Mouse (Mus musculus) limb, embryonic 12.5 days (tissue): Measurements from ENCODE around the gene Vmn1r127. TPM values are rescaled to one million over a fixed set of nuclear protein-coding genes. Genes with fewer than 3 reads are reported as not detected.
"Not testable (repeated sequence)": the region's sequence is repeated elsewhere in the genome, so short reads cannot be mapped to it uniquely, and the experiment has no call there.

Experiments
- ATAC-seq: fragments of 200-750 bp; cut with Nextera tagmentation; 2 replicates; pipeline ENCODE4 v1.8.0; 2017; ENCODE audit warnings: low read depth, moderate TSS enrichment; ENCODE audit not compliant: insufficient number of reproducible peaks, insufficient read depth, low FRiP score, low TSS enrichment
- H3K27ac ChIP-seq: fragments of 300-500 bp; sonication (generic); 2 replicates; pipeline ENCODE4 v1.5.1; 2016; ENCODE audit warnings: mild to moderate bottlenecking, moderate library complexity
- H3K27me3 ChIP-seq: fragments of 300-500 bp; sonication (generic); 2 replicates; pipeline ENCODE4 v1.6.1; 2016; ENCODE audit warnings: mild to moderate bottlenecking, moderate library complexity
- H3K36me3 ChIP-seq: fragments of 300-500 bp; sonication (generic); 2 replicates; pipeline ENCODE4 v1.6.1; 2016; ENCODE audit warnings: mild to moderate bottlenecking, moderate library complexity
- H3K4me1 ChIP-seq: fragments of 300-500 bp; sonication (generic); replicated peaks from 2 replicates; pipeline ENCODE4 v1.6.1; 2016
- H3K4me2 ChIP-seq: fragments of 300-500 bp; sonication (generic); 2 replicates; pipeline ENCODE4 v1.6.1; 2016; ENCODE audit warnings: mild to moderate bottlenecking, moderate library complexity
- H3K4me3 ChIP-seq: fragments of 300-500 bp; sonication (generic); replicated peaks from 2 replicates; pipeline ENCODE4 v1.5.1; 2016; ENCODE audit warnings: mild to moderate bottlenecking
- H3K9ac ChIP-seq: fragments of 300-500 bp; sonication (generic); replicated peaks from 2 replicates; pipeline ENCODE4 v1.6.1; 2016; ENCODE audit warnings: mild to moderate bottlenecking, moderate library complexity
- H3K9me3 ChIP-seq: fragments of 300-500 bp; sonication (generic); 2 replicates; pipeline ENCODE4 v1.6.1; 2016; ENCODE audit warnings: mild to moderate bottlenecking, moderate library complexity
- WGBS: fragments of 180-500 bp; shearing (Covaris S2); methylation state at CpG from one replicate; pipeline ENCODE4 v1.1.7; 2016; 5-methylcytosine and 5-hydroxymethylcytosine counted together
- polyA plus RNA-seq: library from polyadenylated mRNA; unstranded; fragments of >200 nt; fragmentation: Nextera tagmentation; extraction: Ambion mirVana; gene quantifications from 2 replicates; pipeline ENCODE4 v1.2.1, GENCODE M21; 2016

Gene Vmn1r127
- polyA plus RNA-seq = not detected in 2 replicates

GRCm38 (mm10) chr7:21319761-21320160 lies at the start of gene Vmn1r127:
Vmn1r127 (minus strand) TSS chr7:21319861.
- not testable (repeated sequence) for H3K36me3 ChIP-seq, H3K4me2 ChIP-seq, H3K4me3 ChIP-seq, H3K9ac ChIP-seq, H3K27ac ChIP-seq, ATAC-seq, H3K4me1 ChIP-seq, H3K9me3 ChIP-seq, H3K27me3 ChIP-seq
- WGBS = no CpG with 5 or more reads among the region's 3 CpGs

GRCm38 (mm10) chr7:21361191-21361590 lies 41.5 kb upstream of the Vmn1r127 start, which contains the start of gene Vmn1r129:
Vmn1r129 (minus strand) TSS chr7:21361291.
- WGBS = no CpG with 5 or more reads among the region's 1 CpGs
- H3K9ac ChIP-seq, H3K4me3 ChIP-seq, H3K4me1 ChIP-seq, H3K36me3 ChIP-seq, H3K4me2 ChIP-seq, ATAC-seq, H3K9me3 ChIP-seq, H3K27me3 ChIP-seq, H3K27ac ChIP-seq: not testable (repeated sequence)

GRCm38 (mm10) chr7:21349073-21349472 lies 29.4 kb upstream of the Vmn1r127 start, which contains the start of gene Vmn1r128:
Vmn1r128 (plus strand) TSS chr7:21349373.
- not testable (repeated sequence) for H3K27ac ChIP-seq, H3K36me3 ChIP-seq, ATAC-seq, H3K4me3 ChIP-seq, H3K4me1 ChIP-seq, H3K9ac ChIP-seq, H3K4me2 ChIP-seq, H3K27me3 ChIP-seq, H3K9me3 ChIP-seq
- 70% methylated on average over 1 of the region's 1 CpGs for WGBS

- H3K4me1 ChIP-seq, H3K36me3 ChIP-seq, H3K4me2 ChIP-seq, H3K27me3 ChIP-seq, H3K9me3 ChIP-seq, H3K9ac ChIP-seq, H3K4me3 ChIP-seq, ATAC-seq, H3K27ac ChIP-seq: not testable (repeated sequence)
- WGBS = no CpG with 5 or more reads among the region's 5 CpGs
Observed at GRCm38 (mm10) chr7:21301367-21301766, 18.3 kb downstream of the Vmn1r127 start, which contains the start of gene Vmn1r126. Vmn1r126 (minus strand) TSS chr7:21301467.

- not testable (repeated sequence) for H3K4me3 ChIP-seq, H3K9me3 ChIP-seq, H3K27ac ChIP-seq, H3K4me1 ChIP-seq, H3K27me3 ChIP-seq, H3K4me2 ChIP-seq, H3K9ac ChIP-seq, ATAC-seq, H3K36me3 ChIP-seq
- 68% methylated on average over 3 of the region's 3 CpGs for WGBS
Observed at GRCm38 (mm10) chr7:21271879-21272278, 47.8 kb downstream of the Vmn1r127 start, which contains the start of gene Vmn1r125. Vmn1r125 (plus strand) TSS chr7:21272179.

Other genes starting within 250 kb of the Vmn1r127 start
- not detected in 2 replicates for gene Vmn1r121, start 221.3 kb downstream of the Vmn1r127 start, polyA plus RNA-seq
- gene Vmn1r122, start 185.7 kb downstream of the Vmn1r127 start, polyA plus RNA-seq = not detected in 2 replicates
- not detected in 2 replicates for gene Vmn1r123, start 157.7 kb downstream of the Vmn1r127 start, polyA plus RNA-seq
- not detected in 2 replicates for gene Gm5157, start 129.4 kb downstream of the Vmn1r127 start, polyA plus RNA-seq
- not detected in 2 replicates for gene Vmn1r124, start 59.2 kb downstream of the Vmn1r127 start, polyA plus RNA-seq
- not detected in 2 replicates for gene Vmn1r125, start 47.7 kb downstream of the Vmn1r127 start, polyA plus RNA-seq
- not detected in 2 replicates for gene Vmn1r126, start 18.4 kb downstream of the Vmn1r127 start, polyA plus RNA-seq
- gene Vmn1r128, start 29.5 kb upstream of the Vmn1r127 start, polyA plus RNA-seq = not detected in 2 replicates
- not detected in 2 replicates for gene Vmn1r129, start 41.4 kb upstream of the Vmn1r127 start, polyA plus RNA-seq
- gene Gm6882, start 112.9 kb upstream of the Vmn1r127 start, polyA plus RNA-seq = not detected in 2 replicates
- not detected in 2 replicates for gene Vmn1r130, start 191.9 kb upstream of the Vmn1r127 start, polyA plus RNA-seq
- not detected in 2 replicates for gene Vmn1r131, start 226.2 kb upstream of the Vmn1r127 start, polyA plus RNA-seq